Mouse (Mus musculus) limb, embryonic 14.5 days (tissue): ENCODE measurements at regions not wholly inside any gene's neighbourhood (a gene's known extent, or its start where the extent isn't known, plus 50 kb on each side); places are given as distances from the start of the nearest gene placed in this dataset.
A peak's percentile ranks its signal among the peaks of the same experiment; 100 is the strongest.

Experiments
- ATAC-seq: fragments of 200-750 bp; cut with Nextera tagmentation; 2 replicates; pipeline ENCODE4 v1.8.0; 2017; ENCODE audit warnings: low read depth, moderate number of reproducible peaks, moderate TSS enrichment; ENCODE audit not compliant: low FRiP score
- DNase-seq: peaks from one replicate; pipeline ENCODE4 v3.0.0-alpha.2; 2015; ENCODE audit warnings: low spot score
- H3K27ac ChIP-seq: fragments of 300-500 bp; sonication (generic); replicated peaks from 2 replicates; pipeline ENCODE4 v1.5.1; 2014; ENCODE audit warnings: low read depth, mild to moderate bottlenecking, low read length, moderate library complexity, mixed read lengths
- H3K27me3 ChIP-seq: fragments of 300-500 bp; sonication (generic); 2 replicates; pipeline ENCODE4 v1.6.1; 2014; ENCODE audit warnings: low read length, mixed read lengths; ENCODE audit not compliant: control insufficient read depth, insufficient read depth
- H3K36me3 ChIP-seq: fragments of 300-500 bp; sonication (generic); 2 replicates; pipeline ENCODE4 v1.6.1; 2014; ENCODE audit warnings: mild to moderate bottlenecking, low read length, moderate library complexity, mixed read lengths; ENCODE audit not compliant: control insufficient read depth, insufficient read depth
- H3K4me1 ChIP-seq: fragments of 300-500 bp; sonication (generic); 2 replicates; pipeline ENCODE4 v1.6.1; 2014; ENCODE audit warnings: antibody characterized with exemption, low read length, mixed read lengths; ENCODE audit not compliant: control insufficient read depth, insufficient read depth
- H3K4me2 ChIP-seq: fragments of 300-500 bp; sonication (generic); replicated peaks from 2 replicates; pipeline ENCODE4 v1.6.1; 2014; ENCODE audit warnings: low read depth, mild to moderate bottlenecking, low read length, moderate library complexity; ENCODE audit not compliant: severe bottlenecking
- H3K4me3 ChIP-seq: fragments of 300-500 bp; sonication (generic); replicated peaks from 2 replicates; pipeline ENCODE4 v1.5.1; 2014; ENCODE audit warnings: low read length
- H3K9ac ChIP-seq: fragments of 300-500 bp; sonication (generic); 2 replicates; pipeline ENCODE4 v1.6.1; 2014; ENCODE audit warnings: mild to moderate bottlenecking, low read depth, low read length, moderate library complexity; ENCODE audit not compliant: severe bottlenecking
- H3K9me3 ChIP-seq: fragments of 300-500 bp; sonication (generic); 2 replicates; pipeline ENCODE4 v1.6.1; 2016; ENCODE audit warnings: low read length; ENCODE audit not compliant: control insufficient read depth
- POLR2A ChIP-seq: fragments of 200-500 bp; IDR thresholded peaks from 2 replicates; pipeline ENCODE4 v1.8.0; 2012; ENCODE audit warnings: inconsistent platforms, mild to moderate bottlenecking, moderate library complexity, borderline replicate concordance; ENCODE audit not compliant: insufficient read depth, insufficient read length; ENCODE audit errors: extremely low read depth
- WGBS: fragments of 180-500 bp; shearing (Covaris S2); extraction: QIAGEN DNeasy Blood & Tissue Kit; methylation state at CpG from one replicate; pipeline ENCODE4 v1.1.7; 2014; 5-methylcytosine and 5-hydroxymethylcytosine counted together

DNA sequence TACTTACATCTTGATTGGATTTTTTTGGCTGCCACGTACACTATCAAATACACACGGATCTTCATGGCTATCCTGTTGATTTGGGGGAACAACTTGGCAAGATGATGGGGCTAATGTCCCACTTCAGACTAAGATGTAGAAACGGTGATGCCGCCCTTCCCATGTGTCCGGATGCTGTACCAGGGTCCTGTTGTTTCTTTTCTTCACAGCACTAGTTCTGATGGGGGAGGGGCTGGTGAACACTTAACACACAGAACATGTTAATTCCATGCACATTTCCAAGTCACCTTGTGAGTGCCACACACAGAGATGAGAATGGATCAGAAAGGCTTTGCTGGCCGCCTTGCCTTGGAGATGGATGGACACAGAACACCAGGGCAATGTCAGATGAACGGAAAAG is 56.5 kb upstream of the Ptgfrn start:
- Histone ChIP-seq H3K9ac (no peak overlapping the region), H3K4me2 (no peak overlapping the region), H3K4me3 (no peak overlapping the region), H3K9me3 (no peaks in the 10 kb centered on the region), H3K27me3 (no peaks in the 10 kb centered on the region), H3K27ac (no peak overlapping the region), H3K4me1 (peaks cover 18% of the 10 kb centered on the region), H3K36me3 (no peaks in the 10 kb centered on the region)
- no peak for TF ChIP-seq POLR2A
- WGBS = 95% methylated on average over 7 of the region's 7 CpGs
- DNase-seq = no peak
- no peak for ATAC-seq

DNA sequence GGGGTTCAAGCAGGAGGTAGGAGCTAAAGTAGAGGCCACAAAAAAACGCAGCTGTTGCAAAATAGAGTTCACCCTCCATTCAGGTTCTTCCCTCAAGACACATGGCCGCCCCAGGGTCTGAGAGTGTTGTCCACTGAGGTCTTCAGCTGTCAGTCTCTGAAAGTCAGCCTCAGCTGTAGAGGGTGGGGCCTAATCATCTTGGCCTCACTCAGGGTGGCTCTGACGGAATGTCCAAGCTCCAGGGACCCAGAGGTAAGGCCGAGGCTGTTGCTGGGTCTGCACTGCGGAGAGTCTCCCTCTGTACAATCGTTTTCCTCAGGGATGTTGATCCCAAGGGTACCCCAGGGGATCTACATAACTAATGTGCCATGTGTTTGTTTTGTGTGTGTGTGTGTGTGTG is 55.2 kb upstream of the Ptgfrn start:
- H3K4me2 ChIP-seq = no peak overlapping the region
- H3K27ac ChIP-seq = no peak overlapping the region
- no peak for DNase-seq
- H3K9ac ChIP-seq = no peak overlapping the region
- no peaks in the 10 kb centered on the region for H3K9me3 ChIP-seq
- no peak for TF ChIP-seq POLR2A
- no peak for ATAC-seq
- no peaks in the 10 kb centered on the region for H3K36me3 ChIP-seq
- H3K4me1 ChIP-seq = peaks cover 31% of the 10 kb centered on the region
- H3K4me3 ChIP-seq = no peak overlapping the region
- H3K27me3 ChIP-seq = no peaks in the 10 kb centered on the region
- 53% methylated on average over 6 of the region's 6 CpGs for WGBS

DNA sequence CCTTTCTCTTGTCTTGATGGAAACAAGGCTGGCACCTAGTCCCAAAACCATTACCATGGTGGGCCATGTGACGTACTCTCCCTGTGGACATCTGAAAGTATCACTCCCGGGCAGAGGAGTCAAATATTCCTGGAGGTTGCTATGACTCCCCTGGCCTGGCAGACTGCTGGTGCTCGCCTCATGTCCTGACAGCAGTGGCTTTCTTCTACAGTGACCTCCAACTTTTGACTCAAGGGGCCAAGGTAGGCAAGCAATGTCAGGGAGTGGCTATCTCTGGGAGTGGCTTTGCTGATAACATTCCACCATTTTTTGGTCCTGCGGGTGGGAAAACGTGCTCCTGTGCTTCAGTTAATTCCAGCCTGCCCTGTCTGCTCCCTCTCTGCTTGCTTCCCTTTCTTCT is 54.7 kb upstream of the Ptgfrn start:
- ATAC-seq (no peak), DNase-seq (no peak)
- Histone ChIP-seq H3K9ac (no peak overlapping the region), H3K36me3 (no peaks in the 10 kb centered on the region), H3K4me3 (no peak overlapping the region), H3K9me3 (no peaks in the 10 kb centered on the region), H3K27ac (no peak overlapping the region), H3K4me2 (no peak overlapping the region), H3K27me3 (no peaks in the 10 kb centered on the region), H3K4me1 (peaks cover 36% of the 10 kb centered on the region)
- TF ChIP-seq POLR2A = no peak
- WGBS = 87% methylated on average over 5 of the region's 5 CpGs

- DNase-seq (no peak), ATAC-seq (no peak)
- Histone ChIP-seq H3K27me3 (no peaks in the 10 kb centered on the region), H3K4me1 (peaks cover 37% of the 10 kb centered on the region), H3K4me3 (no peak overlapping the region), H3K4me2 (no peak overlapping the region), H3K36me3 (no peaks in the 10 kb centered on the region), H3K27ac (no peak overlapping the region), H3K9me3 (no peaks in the 10 kb centered on the region), H3K9ac (no peak overlapping the region)
- 73% methylated on average over 4 of the region's 4 CpGs for WGBS
- no peak for TF ChIP-seq POLR2A
These were observed 53.9 kb upstream of the Ptgfrn start for GRCm38 (mm10) chr3:101163991-101164434.

DNA sequence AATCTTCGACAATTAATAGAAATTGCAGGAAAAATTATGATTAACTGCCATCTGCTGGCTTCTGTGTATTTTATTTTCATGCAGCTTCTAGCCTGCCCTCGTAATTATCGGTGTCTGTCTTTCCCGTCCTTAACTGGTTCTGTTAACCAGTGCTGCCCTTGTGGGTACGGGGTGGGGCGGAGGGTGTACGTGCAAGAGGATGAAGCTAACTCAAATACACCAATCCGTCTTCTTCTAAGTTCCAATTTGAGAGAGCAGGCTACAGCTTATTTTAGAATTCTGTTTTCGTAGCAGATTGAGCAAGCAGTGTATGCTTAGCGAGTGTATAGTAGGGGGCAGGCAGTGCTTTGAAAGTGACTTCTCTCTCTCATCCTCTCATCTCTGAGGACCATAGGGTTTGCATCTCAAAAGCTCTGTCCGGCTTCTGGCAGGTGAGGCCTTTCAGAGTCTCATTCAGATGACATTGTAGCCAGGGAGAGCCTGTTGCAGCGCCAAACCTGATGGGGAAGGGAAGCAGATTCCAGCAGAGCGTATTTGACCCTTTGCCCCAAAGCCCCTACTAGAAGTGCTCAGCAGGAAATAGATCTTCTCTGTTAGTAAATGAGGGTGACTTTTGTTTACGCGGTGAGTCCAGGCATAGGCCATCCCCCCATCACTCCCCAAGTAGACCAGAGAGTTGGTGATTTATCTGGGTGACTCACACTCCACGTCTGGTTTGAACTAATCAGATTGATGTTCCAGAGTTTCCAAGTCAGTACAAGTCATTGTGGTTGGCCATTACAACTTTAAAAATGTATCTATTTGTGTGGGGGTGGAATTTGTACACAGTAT is 53.3 kb upstream of the Ptgfrn start:
- peaks cover 37% of the 10 kb centered on the region for H3K4me1 ChIP-seq
- peak overlapping the region; percentile 37; the same call in 1 of the 2 replicates for H3K4me2 ChIP-seq
- DNase-seq = peak; percentile 9

More for the DNA sequence above, 53.3 kb upstream of the Ptgfrn start:
- Histone ChIP-seq H3K4me3 (no peak overlapping the region), H3K36me3 (no peaks in the 10 kb centered on the region), H3K27me3 (no peaks in the 10 kb centered on the region), H3K27ac (0 out of 2 replicates have a peak overlapping the region, but pooled peaks have one; percentile 82), H3K9ac (no peak overlapping the region), H3K9me3 (no peaks in the 10 kb centered on the region)
- 33% methylated on average over 16 of the region's 16 CpGs for WGBS
- TF ChIP-seq POLR2A = no peak
- no peak for ATAC-seq
